Mouse (Mus musculus) heart, adult 2 months (tissue): ENCODE data around the gene Dhx58. TPM values are rescaled to one million over a fixed set of nuclear protein-coding genes. Genes with fewer than 3 reads are reported as not detected.
A peak's percentile ranks its signal among the peaks of the same experiment; 100 is the strongest.

Experiments used
- DNase-seq, 2 experiments: peaks; one replicate each; pipeline ENCODE4 v3.0.0; 2021
- H3K27ac ChIP-seq: fragments of 200-600 bp; 2 replicates; pipeline ENCODE4 v1.8.1; 2022
- H3K27me3 ChIP-seq: fragments of 200-500 bp; 2 replicates; pipeline ENCODE4 v1.6.1; 2012; ENCODE audit warnings: mild to moderate bottlenecking, low read length, inconsistent platforms, mixed read lengths; ENCODE audit not compliant: control insufficient read depth, insufficient read depth
- H3K36me3 ChIP-seq: fragments of 200-500 bp; 2 replicates; pipeline ENCODE4 v1.6.1; 2012; ENCODE audit warnings: low read length, inconsistent platforms; ENCODE audit not compliant: control insufficient read depth, insufficient read depth
- H3K4me1 ChIP-seq: fragments of 200-500 bp; 2 replicates; pipeline ENCODE4 v1.6.1; 2011; ENCODE audit warnings: low read length; ENCODE audit not compliant: control insufficient read depth, insufficient read depth
- H3K4me3 ChIP-seq: fragments of 200-600 bp; 2 replicates; pipeline ENCODE4 v1.8.1; 2022
- H3K79me2 ChIP-seq: fragments of 200-500 bp; replicated peaks from 2 replicates; pipeline ENCODE4 v1.6.1; 2012; ENCODE audit warnings: mild to moderate bottlenecking, inconsistent platforms, low read length, moderate library complexity, mixed read lengths; ENCODE audit not compliant: control insufficient read depth, insufficient read depth
- H3K9ac ChIP-seq: fragments of 200-500 bp; 2 replicates; pipeline ENCODE4 v1.6.1; 2012; ENCODE audit warnings: low read depth, mild to moderate bottlenecking, control low read depth, inconsistent platforms, low read length, mixed read lengths
- CTCF ChIP-seq: fragments of 200-600 bp; IDR thresholded peaks from 2 replicates; pipeline ENCODE4 v1.8.1; 2022; ENCODE audit warnings: antibody characterized with exemption, mild to moderate bottlenecking, moderate library complexity
- EP300 ChIP-seq: fragments of 200-500 bp; IDR thresholded peaks from 2 replicates; pipeline ENCODE4 v1.6.1; 2011; ENCODE audit warnings: low read depth, low read length, control low read depth; ENCODE audit not compliant: insufficient read depth
- POLR2A ChIP-seq: fragments of 200-500 bp; IDR thresholded peaks from 2 replicates; pipeline ENCODE4 v1.6.1; 2011; ENCODE audit warnings: mild to moderate bottlenecking, low read depth, low read length, control low read depth; ENCODE audit not compliant: insufficient read depth
- WGBS: fragments of 180-500 bp; shearing (Covaris S2); methylation state at CpG from one replicate; pipeline ENCODE4 v1.1.7; 2018; 5-methylcytosine and 5-hydroxymethylcytosine counted together
- intact Hi-C: fragments of 180-260 bp; cut with DNase I; formaldehyde crosslinking; loops from one replicate; pipeline ENCODE4 v1.15.1; 2025
- polyA plus RNA-seq: library from polyadenylated mRNA; depleted of rRNA; stranded (reverse); fragments of >200 nt; gene quantifications from 2 replicates; pipeline ENCODE4 v1.2.3, GENCODE M21; 2012
- total RNA-seq, 2 experiments: library from RNA; stranded (reverse); gene quantifications; 2 replicates each; pipeline ENCODE4 v1.2.3; 2021

The Dhx58 gene
- total and polyA plus RNA-seq, 3 experiments: 0.55 to 2.8 (median 0.70) TPM

DNA sequence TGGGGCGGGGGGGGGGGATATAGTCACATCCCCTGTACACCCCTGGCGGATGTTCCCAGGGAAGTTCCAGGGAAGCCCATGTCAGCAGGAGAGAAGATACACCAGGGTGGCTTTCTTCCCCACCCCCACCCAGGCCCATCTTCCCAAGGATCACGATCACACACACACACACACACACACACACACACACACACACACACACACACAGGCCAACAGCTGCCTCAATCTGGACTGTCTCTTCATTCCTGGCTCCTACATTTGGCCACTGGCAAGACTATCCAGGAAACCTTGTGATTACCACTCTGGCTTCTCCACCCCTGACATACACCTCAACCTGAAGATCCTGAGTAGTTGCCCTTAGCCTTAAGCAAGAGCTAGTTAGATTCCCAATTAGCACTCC, 18.7 kb downstream of the Dhx58 start:
- no peak for TF ChIP-seq CTCF
- no peak for TF ChIP-seq POLR2A
- no peak for TF ChIP-seq EP300
- 67% methylated on average over 3 of the region's 3 CpGs for WGBS
- no peak overlapping the region for H3K9ac ChIP-seq
- no peaks in the 10 kb centered on the region for H3K79me2 ChIP-seq
- intact Hi-C loops: no loop called here
- no peak overlapping the region for H3K4me3 ChIP-seq
- H3K4me1 ChIP-seq: no peaks in the 10 kb centered on the region
- no peaks in the 10 kb centered on the region for H3K36me3 ChIP-seq
- DNase-seq: no peak
- no peak overlapping the region for H3K27ac ChIP-seq
- H3K27me3 ChIP-seq: no peaks in the 10 kb centered on the region

DNA sequence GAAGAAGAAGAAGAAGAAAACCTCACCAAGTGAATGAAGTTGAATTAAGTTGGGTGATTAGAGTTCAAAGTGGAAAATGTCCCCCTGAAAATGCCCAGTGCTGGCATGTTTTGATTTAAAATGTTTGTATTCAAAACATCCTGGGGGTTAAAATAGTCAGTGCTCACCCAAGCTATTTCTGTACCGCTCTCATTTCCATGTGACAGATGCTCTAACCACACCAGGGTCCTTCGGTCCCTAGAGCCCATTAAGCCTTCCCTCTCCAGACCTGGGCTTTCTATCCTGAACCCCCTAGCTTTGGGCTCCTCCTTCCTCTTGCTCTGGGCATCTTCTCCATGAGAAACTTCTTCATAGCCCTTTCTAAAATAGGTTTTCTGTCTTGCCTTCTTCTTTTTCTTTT, 20.0 kb downstream of the Dhx58 start:
- TF ChIP-seq CTCF (no peak), POLR2A (no peak), EP300 (no peak)
- DNase-seq: no peak
- H3K79me2 ChIP-seq: no peaks in the 10 kb centered on the region
- no peaks in the 10 kb centered on the region for H3K27me3 ChIP-seq
- H3K27ac ChIP-seq: no peak overlapping the region
- 67% methylated on average over 2 of the region's 2 CpGs for WGBS
- H3K4me3 ChIP-seq: no peak overlapping the region
- H3K36me3 ChIP-seq: no peaks in the 10 kb centered on the region
- intact Hi-C loops: no loop called here
- no peaks in the 10 kb centered on the region for H3K4me1 ChIP-seq
- no peak overlapping the region for H3K9ac ChIP-seq

DNA sequence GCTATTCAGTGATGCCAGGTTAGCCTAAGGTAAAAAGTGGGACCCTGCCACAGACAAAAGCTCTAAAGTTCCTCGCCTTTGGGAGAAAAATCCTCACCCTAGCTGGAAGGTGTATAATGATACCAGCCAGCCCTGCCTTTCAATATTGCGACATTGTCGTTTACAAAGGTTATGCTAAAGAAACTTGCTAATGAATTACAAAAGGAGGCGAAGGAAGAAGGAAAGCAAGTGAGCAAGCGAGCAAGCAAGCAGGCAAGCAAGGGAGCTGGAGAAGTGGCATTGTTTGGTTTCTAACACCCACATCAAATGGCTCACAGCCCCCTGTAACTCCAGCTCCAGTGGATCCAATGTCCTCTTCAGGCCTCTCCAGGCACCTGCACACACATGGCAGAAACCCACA, 21.5 kb downstream of the Dhx58 start:
- DNase-seq: no peak
- 94% methylated on average over 5 of the region's 5 CpGs for WGBS
- Histone ChIP-seq H3K27ac (no peak overlapping the region), H3K4me1 (no peaks in the 10 kb centered on the region), H3K36me3 (no peaks in the 10 kb centered on the region), H3K79me2 (no peaks in the 10 kb centered on the region), H3K9ac (no peak overlapping the region), H3K27me3 (no peaks in the 10 kb centered on the region), H3K4me3 (no peak overlapping the region)
- intact Hi-C loops: no loop called here
- TF ChIP-seq CTCF (no peak), POLR2A (no peak), EP300 (no peak)

DNA sequence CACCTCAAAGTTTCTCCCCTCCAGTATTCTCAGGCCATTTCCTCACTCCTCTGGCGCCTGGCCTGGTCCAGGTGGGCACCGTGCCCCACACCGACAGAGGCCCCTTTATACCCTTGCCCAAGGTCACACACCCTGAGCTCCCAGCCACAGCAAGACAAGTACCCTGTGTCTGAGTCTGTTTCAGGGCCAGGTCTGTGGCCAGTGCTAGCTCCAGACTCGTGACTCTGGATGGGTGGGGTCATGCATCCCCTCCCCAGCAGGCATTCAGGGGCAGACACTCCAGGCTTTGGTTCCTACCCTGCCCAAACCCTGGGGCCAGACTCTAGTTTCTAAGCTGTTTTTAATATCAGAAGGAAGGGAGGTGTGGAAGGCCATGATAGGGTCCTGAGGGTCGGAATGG, 22.2 kb downstream of the Dhx58 start:
- WGBS: 74% methylated on average over 5 of the region's 5 CpGs
- intact Hi-C loops: no loop called here
- no peak overlapping the region for H3K9ac ChIP-seq
- no peaks in the 10 kb centered on the region for H3K79me2 ChIP-seq
- no peaks in the 10 kb centered on the region for H3K27me3 ChIP-seq
- no peaks in the 10 kb centered on the region for H3K4me1 ChIP-seq
- DNase-seq: no peak
- no peak overlapping the region for H3K27ac ChIP-seq
- TF ChIP-seq CTCF (no peak), POLR2A (no peak), EP300 (no peak)
- no peak overlapping the region for H3K4me3 ChIP-seq
- no peaks in the 10 kb centered on the region for H3K36me3 ChIP-seq

DNA sequence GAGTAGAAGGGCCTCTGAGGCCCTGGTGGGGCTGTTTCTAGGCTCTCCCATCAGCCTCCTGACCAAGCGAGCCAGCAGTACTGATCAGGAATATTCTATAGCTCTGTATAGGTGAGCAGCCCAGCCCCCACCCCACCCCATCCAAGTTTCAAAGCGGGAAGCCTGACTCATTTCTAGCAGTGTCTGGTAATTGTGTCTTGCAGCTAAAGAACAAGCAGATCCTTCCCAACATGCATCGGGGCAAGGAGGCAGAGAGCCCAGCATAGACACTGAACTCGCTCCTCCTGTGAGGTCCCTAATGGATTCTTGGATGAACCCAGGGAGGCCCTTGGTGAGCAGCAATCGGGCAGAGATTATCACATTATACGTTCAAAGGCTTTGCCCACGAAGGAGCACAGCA, 26.3 kb downstream of the Dhx58 start:
- no peak for DNase-seq
- intact Hi-C loops: no loop called here
- TF ChIP-seq EP300 (no peak), CTCF (no peak)
- Histone ChIP-seq H3K4me1 (peaks cover 2% of the 10 kb centered on the region; the same call in 1 of the 2 replicates), H3K27me3 (no peaks in the 10 kb centered on the region), H3K9ac (no peak overlapping the region), H3K27ac (no peak overlapping the region), H3K79me2 (no peaks in the 10 kb centered on the region), H3K4me3 (no peak overlapping the region), H3K36me3 (no peaks in the 10 kb centered on the region)
- 55% methylated on average over 7 of the region's 7 CpGs for WGBS

DNA sequence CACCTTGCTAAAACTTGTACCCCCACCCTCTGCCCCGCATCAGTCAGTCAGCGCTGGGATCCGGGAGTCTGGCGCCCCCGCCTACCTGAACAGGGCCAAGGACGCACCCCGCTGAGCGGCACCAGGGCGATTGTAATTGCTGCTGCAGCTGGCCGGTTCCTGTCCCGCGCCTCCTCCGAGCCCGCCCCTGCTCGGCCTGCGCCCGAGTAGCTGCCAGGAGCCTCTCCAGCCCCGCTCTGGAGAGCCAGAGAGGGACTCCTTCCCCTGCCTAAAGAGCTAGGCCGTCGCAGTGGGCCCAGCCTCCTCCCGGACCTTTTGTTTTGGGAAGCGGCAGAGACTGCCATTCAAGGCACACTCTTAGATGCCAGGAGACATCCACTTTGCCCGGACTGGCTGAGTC, 30.9 kb downstream of the Dhx58 start:
- Histone ChIP-seq H3K9ac (peak overlapping the region; percentile 25; the same call in 1 of the 2 replicates), H3K4me3 (peak overlapping the region; percentile 16; the same call in 1 of the 2 replicates), H3K27me3 (no peaks in the 10 kb centered on the region), H3K36me3 (no peaks in the 10 kb centered on the region), H3K79me2 (no peaks in the 10 kb centered on the region), H3K27ac (peak overlapping the region; percentile 45), H3K4me1 (peaks cover 5% of the 10 kb centered on the region)
- WGBS: 4% methylated on average over 23 of the region's 23 CpGs
- no peak for TF ChIP-seq EP300
- no peak for TF ChIP-seq CTCF
- TF ChIP-seq POLR2A: no peak
- intact Hi-C loops: no loop called here
- DNase-seq: peak; percentile 71 to 73
